Mouse (Mus musculus) left cerebral cortex, postnatal 14 days (tissue): ENCODE measurements around the gene Cuedc1. TPM values are rescaled to one million over a fixed set of nuclear protein-coding genes. Genes with fewer than 3 reads are reported as not detected.
A peak's percentile ranks its signal among the peaks of the same experiment; 100 is the strongest.

Source experiments
- DNase-seq, 2 experiments: peaks; one replicate each; pipeline ENCODE4 v3.0.0; 2021 to 2022; ENCODE audit warnings: low spot score in 2 of 2, mixed read lengths in 1 of 2
- intact Hi-C: fragments of 180-260 bp; cut with DNase I; formaldehyde crosslinking; loops from one replicate; pipeline ENCODE4 v1.15.1; 2025
- total RNA-seq, 2 experiments: library from RNA; stranded (reverse); gene quantifications; 2 replicates each; pipeline ENCODE4 v1.2.3; 2021

Cuedc1 gene
- total RNA-seq, 2 experiments from 2014 or later, result 28.2 TPM

- no peak for DNase-seq
- intact Hi-C loops, result no loop called here
Measured at GRCm38 (mm10) chr11:88112677-88113333, 14.9 kb downstream of the Cuedc1 start.

- intact Hi-C loops, result no loop called here
- DNase-seq, result peak in 1 of 2 experiments; percentile 55
Measured at GRCm38 (mm10) chr11:88113543-88114271, 15.8 kb downstream of the Cuedc1 start.

GRCm38 (mm10) chr11:88114871-88115301 is 17.0 kb downstream of the Cuedc1 start:
- DNase-seq, result peak in 1 of 2 experiments; percentile 55
- intact Hi-C loops, result no loop called here

GRCm38 (mm10) chr11:88116568-88116967 is 18.7 kb downstream of the Cuedc1 start:
- intact Hi-C loops, result no loop called here

GRCm38 (mm10) chr11:88117356-88118090 is 19.7 kb downstream of the Cuedc1 start:
- intact Hi-C loops, result no loop called here

More at GRCm38 (mm10) chr11:88116568-88116967, 18.7 kb downstream of the Cuedc1 start:
- no peak for DNase-seq

GRCm38 (mm10) chr11:88118091-88118440 is 20.2 kb downstream of the Cuedc1 start:
- no peak for DNase-seq
- intact Hi-C loops, result no loop called here

More at GRCm38 (mm10) chr11:88117356-88118090, 19.7 kb downstream of the Cuedc1 start:
- no peak for DNase-seq

- peak; percentile 54 to 55 for DNase-seq
- intact Hi-C loops, result no loop called here
Measured at GRCm38 (mm10) chr11:88118817-88119642, 21.2 kb downstream of the Cuedc1 start.

- no peak for DNase-seq
- intact Hi-C loops, result no loop called here
Measured at GRCm38 (mm10) chr11:88122545-88122944, 24.7 kb downstream of the Cuedc1 start.

GRCm38 (mm10) chr11:88123021-88123420 is 25.2 kb downstream of the Cuedc1 start:
- DNase-seq, result no peak
- intact Hi-C loops, result no loop called here

- DNase-seq, result no peak
- intact Hi-C loops, result no loop called here
Measured at GRCm38 (mm10) chr11:88123731-88124130, 25.9 kb downstream of the Cuedc1 start.

- DNase-seq, result no peak
- intact Hi-C loops, result no loop called here
Measured at GRCm38 (mm10) chr11:88125483-88125882, 27.6 kb downstream of the Cuedc1 start.

GRCm38 (mm10) chr11:88126306-88126793 is 28.5 kb downstream of the Cuedc1 start:
- peak; percentile 32 to 41 for DNase-seq

GRCm38 (mm10) chr11:88128461-88128860 is 30.6 kb downstream of the Cuedc1 start:
- no peak for DNase-seq
- intact Hi-C loops, result no loop called here

More at GRCm38 (mm10) chr11:88126306-88126793, 28.5 kb downstream of the Cuedc1 start:
- intact Hi-C loops, result no loop called here

- DNase-seq, result no peak
- intact Hi-C loops, result no loop called here
Measured at GRCm38 (mm10) chr11:88129281-88129680, 31.4 kb downstream of the Cuedc1 start.

GRCm38 (mm10) chr11:88129935-88130334 is 32.1 kb downstream of the Cuedc1 start:
- intact Hi-C loops, result no loop called here
- DNase-seq, result no peak

GRCm38 (mm10) chr11:88131847-88132246 is 34.0 kb downstream of the Cuedc1 start:
- intact Hi-C loops, result no loop called here
- DNase-seq, result no peak

GRCm38 (mm10) chr11:88135218-88135617 is 37.4 kb downstream of the Cuedc1 start:
- intact Hi-C loops, result no loop called here
- no peak for DNase-seq

GRCm38 (mm10) chr11:88137814-88138425 is 40.1 kb downstream of the Cuedc1 start:
- no peak for DNase-seq
- intact Hi-C loops, result no loop called here
